Mouse (Mus musculus) thymus, adult 2 months (tissue): ENCODE measurements around the gene Hsp90ab1. TPM values are rescaled to one million over a fixed set of nuclear protein-coding genes. Genes with fewer than 3 reads are reported as not detected.

ENCODE experiments used
- DNase-seq: peaks from one replicate; pipeline ENCODE4 v3.0.0; 2021
- H3K27ac ChIP-seq: fragments of 200-500 bp; 2 replicates; pipeline ENCODE4 v1.5.1; 2012; ENCODE audit warnings: low read length, control low read depth; ENCODE audit not compliant: control insufficient read depth, insufficient read depth
- H3K27me3 ChIP-seq: fragments of 200-500 bp; 2 replicates; pipeline ENCODE4 v1.6.1; 2012; ENCODE audit warnings: mild to moderate bottlenecking, low read length, moderate library complexity, mixed read lengths; ENCODE audit not compliant: control insufficient read depth, insufficient read depth
- H3K36me3 ChIP-seq: fragments of 200-500 bp; 2 replicates; pipeline ENCODE4 v1.6.1; 2012; ENCODE audit warnings: mild to moderate bottlenecking, low read length, moderate library complexity; ENCODE audit not compliant: control insufficient read depth, insufficient read depth
- H3K4me1 ChIP-seq: fragments of 200-500 bp; replicated peaks from 2 replicates; pipeline ENCODE4 v1.6.1; 2012; ENCODE audit warnings: low read length; ENCODE audit not compliant: control insufficient read depth, insufficient read depth
- H3K4me3 ChIP-seq: fragments of 200-500 bp; 2 replicates; pipeline ENCODE4 v1.5.1; 2012; ENCODE audit warnings: mild to moderate bottlenecking, low read length, control low read depth, moderate library complexity; ENCODE audit not compliant: control insufficient read depth, insufficient read depth
- CTCF ChIP-seq: fragments of 200-500 bp; IDR thresholded peaks from 2 replicates; pipeline ENCODE4 v1.5.1; 2012; ENCODE audit warnings: mild to moderate bottlenecking, control low read depth, low read length, moderate library complexity, borderline replicate concordance; ENCODE audit not compliant: control insufficient read depth, poor library complexity, insufficient read depth; ENCODE audit errors: extremely low read depth
- POLR2A ChIP-seq: fragments of 200-500 bp; IDR thresholded peaks from 2 replicates; pipeline ENCODE4 v1.6.1; 2012; ENCODE audit warnings: mild to moderate bottlenecking, low read length, control low read depth, moderate library complexity; ENCODE audit not compliant: control insufficient read depth, poor library complexity, insufficient read depth; ENCODE audit errors: extremely low read depth
- WGBS: fragments of 180-500 bp; shearing (Covaris S2); methylation state at CpG from one replicate; pipeline ENCODE4 v1.1.7; 2018; 5-methylcytosine and 5-hydroxymethylcytosine counted together
- polyA plus RNA-seq: library from polyadenylated mRNA; depleted of rRNA; stranded (reverse); fragments of >200 nt; gene quantifications from 2 replicates; pipeline ENCODE4 v1.2.3, GENCODE M21; 2012

Hsp90ab1 gene
- polyA plus RNA-seq, 1 experiment: 455 TPM

GRCm38 (mm10) chr17:45582188-45582587, 9.1 kb upstream of the Hsp90ab1 start:
- DNase-seq: no peak
- Histone ChIP-seq H3K4me3 (no peak overlapping the region), H3K27ac (no peak overlapping the region)

DNA sequence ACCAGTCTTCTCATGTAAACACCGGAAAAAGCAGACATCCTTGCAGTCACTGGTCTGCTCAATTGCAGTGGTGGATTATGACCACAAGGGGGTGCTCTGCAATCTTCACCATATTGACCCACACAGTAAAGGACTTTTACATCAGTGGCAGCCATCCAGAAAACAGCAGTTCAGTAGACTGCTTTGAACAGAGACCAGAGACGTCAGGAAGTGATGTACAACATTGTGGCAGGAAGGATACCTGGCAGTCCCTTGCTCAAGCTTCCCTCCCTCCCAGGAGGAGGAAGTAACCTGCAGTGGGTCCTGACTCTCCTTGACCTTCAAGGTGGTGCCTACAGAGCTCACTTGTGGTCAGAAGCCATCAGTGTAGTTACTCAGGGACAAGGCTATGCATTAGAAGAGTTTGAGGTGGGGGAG, 8.5 kb upstream of the Hsp90ab1 start:
- H3K36me3 ChIP-seq: peaks cover 5% of the 10 kb centered on the region; the same call in 1 of the 2 replicates
- WGBS: 2% methylated on average over 2 of the region's 2 CpGs
- no peak overlapping the region for H3K27ac ChIP-seq
- DNase-seq: peak; percentile 73
- H3K4me1 ChIP-seq: peaks cover 12% of the 10 kb centered on the region
- no peak overlapping the region for H3K4me3 ChIP-seq
- TF ChIP-seq POLR2A (no peak), CTCF (no peak)
- H3K27me3 ChIP-seq: no peaks in the 10 kb centered on the region

More at GRCm38 (mm10) chr17:45582188-45582587, 9.1 kb upstream of the Hsp90ab1 start:
- Histone ChIP-seq H3K36me3 (peaks cover 7% of the 10 kb centered on the region; the same call in 1 of the 2 replicates), H3K4me1 (peaks cover 12% of the 10 kb centered on the region), H3K27me3 (no peaks in the 10 kb centered on the region)
- WGBS: 98% methylated on average over 6 of the region's 6 CpGs
- no peak for TF ChIP-seq CTCF
- no peak for TF ChIP-seq POLR2A

DNA sequence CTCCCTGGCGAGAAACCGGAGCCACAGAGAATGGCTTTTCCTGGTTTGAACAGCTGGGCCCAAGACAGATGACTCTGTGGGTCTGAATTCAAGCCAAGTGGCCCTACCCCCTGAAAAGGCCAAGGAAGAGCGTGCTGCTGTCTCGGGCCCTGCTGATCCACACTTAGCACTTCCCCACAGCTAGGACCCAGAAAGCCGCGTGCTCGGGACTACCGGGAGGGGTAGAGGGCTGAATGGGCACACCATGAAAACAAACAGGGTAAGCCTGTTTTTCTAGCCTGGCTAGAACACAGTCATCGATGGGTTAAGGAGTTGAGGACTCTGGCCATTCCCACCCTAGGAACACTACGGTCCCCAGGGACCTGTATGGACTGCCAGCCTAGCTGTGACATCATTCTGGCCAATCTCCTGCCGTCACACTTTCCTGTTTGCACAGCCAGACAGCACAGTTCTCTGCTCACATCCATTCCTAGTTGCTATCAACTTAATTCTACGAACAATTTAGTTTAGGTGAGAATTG, 7.9 kb upstream of the Hsp90ab1 start:
- WGBS: 68% methylated on average over 12 of the region's 12 CpGs
- Histone ChIP-seq H3K36me3 (no peaks in the 10 kb centered on the region; the same call in 1 of the 2 replicates), H3K4me1 (peaks cover 12% of the 10 kb centered on the region), H3K4me3 (no peak overlapping the region), H3K27me3 (no peaks in the 10 kb centered on the region), H3K27ac (peak overlapping the region; percentile 61; the same call in 1 of the 2 replicates)
- DNase-seq: no peak
- TF ChIP-seq POLR2A (no peak), CTCF (no peak)

GRCm38 (mm10) chr17:45579554-45579953, 6.5 kb upstream of the Hsp90ab1 start:
- TF ChIP-seq POLR2A: no peak
- TF ChIP-seq CTCF: no peak
- 96% methylated on average over 4 of the region's 4 CpGs for WGBS
- Histone ChIP-seq H3K4me1 (peaks cover 15% of the 10 kb centered on the region), H3K27ac (no peak overlapping the region), H3K4me3 (no peak overlapping the region), H3K27me3 (no peaks in the 10 kb centered on the region), H3K36me3 (no peaks in the 10 kb centered on the region)
- DNase-seq: no peak

DNA sequence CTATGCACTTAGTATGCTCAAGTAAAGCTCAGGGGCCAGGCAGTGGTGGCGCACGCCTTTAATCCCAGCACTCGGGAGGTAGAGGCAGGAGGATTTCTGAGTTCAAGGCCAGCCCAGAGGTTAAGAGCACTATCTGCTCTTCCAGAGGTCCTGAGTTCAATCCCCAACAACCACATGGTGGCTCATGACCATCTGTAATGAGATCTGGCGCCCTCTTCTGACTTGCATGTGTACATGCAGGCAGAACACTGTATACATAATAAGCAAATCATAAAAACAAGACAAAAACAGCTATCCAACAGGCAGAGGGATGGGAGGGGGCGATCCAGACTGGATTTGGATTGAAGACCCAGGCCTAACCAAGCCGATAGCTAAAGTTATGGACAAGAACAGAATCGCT, 5.8 kb upstream of the Hsp90ab1 start:
- DNase-seq: peak; percentile 50
- Histone ChIP-seq H3K27me3 (no peaks in the 10 kb centered on the region), H3K27ac (peak overlapping the region; percentile 16; the same call in 1 of the 2 replicates), H3K4me3 (no peak overlapping the region), H3K36me3 (no peaks in the 10 kb centered on the region), H3K4me1 (peaks cover 18% of the 10 kb centered on the region)
- 78% methylated on average over 7 of the region's 7 CpGs for WGBS
- TF ChIP-seq POLR2A: no peak
- peak; percentile 39; the same call in 1 of the 2 replicates for TF ChIP-seq CTCF

- Histone ChIP-seq H3K27me3 (no peaks in the 10 kb centered on the region), H3K27ac (peak overlapping the region; percentile 15; the same call in 1 of the 2 replicates), H3K4me3 (no peak overlapping the region), H3K36me3 (no peaks in the 10 kb centered on the region), H3K4me1 (peaks cover 18% of the 10 kb centered on the region)
- no peak for TF ChIP-seq POLR2A
- TF ChIP-seq CTCF: no peak
- WGBS: 81% methylated on average over 5 of the region's 5 CpGs
- no peak for DNase-seq
Measured at GRCm38 (mm10) chr17:45578242-45578641, 5.2 kb upstream of the Hsp90ab1 start.

- H3K36me3 ChIP-seq: peaks cover 14% of the 10 kb centered on the region
- WGBS: 95% methylated on average over 8 of the region's 8 CpGs
- DNase-seq: no peak
- no peaks in the 10 kb centered on the region for H3K27me3 ChIP-seq
- TF ChIP-seq CTCF (no peak), POLR2A (no peak)
- peaks cover 15% of the 10 kb centered on the region for H3K4me1 ChIP-seq
- H3K4me3 ChIP-seq: no peak overlapping the region
- no peak overlapping the region for H3K27ac ChIP-seq
Measured at GRCm38 (mm10) chr17:45575123-45575897, 2.2 kb upstream of the Hsp90ab1 start.
